Mouse (Mus musculus): Measurements from ENCODE around the gene Cenps. TPM values are rescaled to one million over a fixed set of nuclear protein-coding genes. Genes with fewer than 3 reads are reported as not detected.
"Not testable (repeated sequence)": the region's sequence is repeated elsewhere in the genome, so short reads cannot be mapped to it uniquely, and the experiment has no call there.

The Cenps gene
- polyA plus RNA-seq, 1 experiment from 2014 or later, result 4.9 TPM

DNA sequence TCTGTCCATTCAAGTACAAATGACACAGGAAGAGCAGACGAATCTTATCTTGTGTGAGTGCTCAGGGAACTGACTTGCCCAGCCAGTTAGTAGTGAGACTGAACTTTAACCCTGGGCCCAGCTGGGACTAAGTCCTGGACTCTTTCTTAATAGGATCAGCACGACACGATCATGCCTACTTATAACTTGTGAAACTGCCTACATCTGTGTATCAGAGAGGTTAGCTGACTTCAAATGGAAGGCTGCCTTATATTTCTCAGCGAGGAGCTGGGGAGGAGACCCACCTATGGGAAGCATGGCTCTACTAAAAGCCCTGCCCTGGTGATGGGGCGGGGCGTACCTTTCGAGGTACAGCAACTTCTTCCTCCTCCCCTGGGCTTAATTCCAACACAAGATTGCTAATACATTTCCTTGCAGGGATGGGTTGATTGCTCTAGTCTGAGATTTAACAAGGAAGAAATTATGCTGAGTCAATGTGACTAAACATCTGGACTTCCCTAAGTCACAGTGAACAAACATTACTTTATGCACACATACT, 33.0 kb upstream of the Cenps start:
- no peak overlapping the region for H3K4me3 ChIP-seq (ENCODE audit: low read depth, low read length)
- TF ChIP-seq EP300 (IDR thresholded peaks at IDR 0.05), result peak; percentile 81
- no peak for TF ChIP-seq CTCF (IDR thresholded peaks at IDR 0.05)
- H3K27ac ChIP-seq (ENCODE audit: low read length), result peak overlapping the region; percentile 84
- no peaks in the 10 kb centered on the region for H3K36me3 ChIP-seq (ENCODE audit: insufficient read depth, low read length)
- WGBS, result 36% methylated on average over 7 of the region's 7 CpGs
- 0 out of 2 replicates have a peak, but pooled peaks cover 6% of the 10 kb centered on the region for H3K4me1 ChIP-seq (ENCODE audit: insufficient read depth, low read depth, low read length)
- no peak overlapping the region for H3K4me2 ChIP-seq (replicated peaks; ENCODE audit: low read depth, low read length)
- no peak overlapping the region for H3K9ac ChIP-seq (replicated peaks; ENCODE audit: low read depth)
- ATAC-seq, result no peak
- peak; percentile 93 for DNase-seq (ENCODE audit: low spot score)
- no peaks in the 10 kb centered on the region for H3K9me3 ChIP-seq (ENCODE audit: low read length)
- H3K27me3 ChIP-seq (replicated peaks; ENCODE audit: insufficient read depth, low read length), result no peaks in the 10 kb centered on the region

DNA sequence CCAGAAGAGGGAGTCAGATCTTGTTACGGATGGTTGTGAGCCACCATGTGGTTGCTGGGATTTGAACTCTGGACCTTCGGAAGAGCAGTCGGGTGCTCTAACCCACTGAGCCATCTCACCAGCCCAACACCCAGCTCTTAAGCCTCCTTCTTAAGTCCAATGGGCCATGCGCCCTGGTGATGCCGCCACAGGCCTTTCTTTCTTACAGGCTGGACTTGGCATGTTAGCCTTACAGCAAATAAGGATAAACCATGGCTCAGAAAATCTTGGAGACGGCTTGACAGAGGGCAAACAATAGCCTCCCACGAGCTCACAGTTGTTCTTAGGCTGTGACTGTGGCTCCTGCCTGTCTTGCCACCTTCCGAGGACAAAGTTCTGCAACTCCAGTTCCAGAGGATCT, 32.5 kb upstream of the Cenps start:
- H3K27me3 ChIP-seq (replicated peaks; ENCODE audit: insufficient read depth, low read length); DNase-seq (ENCODE audit: low spot score); H3K36me3 ChIP-seq (ENCODE audit: insufficient read depth, low read length); H3K4me1 ChIP-seq (ENCODE audit: insufficient read depth, low read depth, low read length); H3K9ac ChIP-seq (replicated peaks; ENCODE audit: low read depth); H3K4me3 ChIP-seq (ENCODE audit: low read depth, low read length); H3K4me2 ChIP-seq (replicated peaks; ENCODE audit: low read depth, low read length); ATAC-seq; H3K9me3 ChIP-seq (ENCODE audit: low read length): not testable (repeated sequence)
- peak overlapping the region; percentile 84 for H3K27ac ChIP-seq (ENCODE audit: low read length)
- 64% methylated on average over 7 of the region's 8 CpGs for WGBS

DNA sequence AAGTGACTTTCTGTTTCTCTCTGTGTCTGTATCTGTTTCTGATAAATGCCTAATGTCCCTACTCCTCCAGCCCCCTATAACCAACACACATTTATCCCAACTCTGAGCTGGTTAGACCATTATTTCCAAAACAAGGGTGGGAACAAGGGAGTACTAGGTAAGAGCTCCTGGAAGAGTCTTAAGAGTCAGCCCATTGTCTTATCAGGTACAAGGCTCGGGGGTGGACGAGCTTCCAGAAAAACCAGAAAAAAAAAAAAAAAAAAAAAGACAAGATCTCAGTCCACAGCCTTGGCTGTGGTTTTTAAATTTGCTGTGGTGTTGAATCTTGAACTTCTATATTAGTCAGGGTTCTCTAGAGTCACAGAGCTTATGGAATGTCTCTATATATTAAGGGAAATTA, 30.6 kb upstream of the Cenps start:
- H3K27me3 ChIP-seq (replicated peaks; ENCODE audit: insufficient read depth, low read length), result no peaks in the 10 kb centered on the region
- TF ChIP-seq EP300 (IDR thresholded peaks at IDR 0.05), result no peak
- no peak for TF ChIP-seq CTCF (IDR thresholded peaks at IDR 0.05)
- H3K4me2 ChIP-seq (replicated peaks; ENCODE audit: low read depth, low read length), result no peak overlapping the region
- 0 out of 2 replicates have a peak overlapping the region, but pooled peaks have one; percentile 88 for H3K27ac ChIP-seq (ENCODE audit: low read length)
- no peaks in the 10 kb centered on the region for H3K9me3 ChIP-seq (ENCODE audit: low read length)
- ATAC-seq (no peak), DNase-seq (ENCODE audit: low spot score) (no peak)
- H3K4me1 ChIP-seq (ENCODE audit: insufficient read depth, low read depth, low read length), result 0 out of 2 replicates have a peak, but pooled peaks cover 6% of the 10 kb centered on the region
- 49% methylated on average over 2 of the region's 2 CpGs for WGBS
- no peaks in the 10 kb centered on the region for H3K36me3 ChIP-seq (ENCODE audit: insufficient read depth, low read length)
- no peak overlapping the region for H3K9ac ChIP-seq (replicated peaks; ENCODE audit: low read depth)
- H3K4me3 ChIP-seq (ENCODE audit: low read depth, low read length), result no peak overlapping the region

DNA sequence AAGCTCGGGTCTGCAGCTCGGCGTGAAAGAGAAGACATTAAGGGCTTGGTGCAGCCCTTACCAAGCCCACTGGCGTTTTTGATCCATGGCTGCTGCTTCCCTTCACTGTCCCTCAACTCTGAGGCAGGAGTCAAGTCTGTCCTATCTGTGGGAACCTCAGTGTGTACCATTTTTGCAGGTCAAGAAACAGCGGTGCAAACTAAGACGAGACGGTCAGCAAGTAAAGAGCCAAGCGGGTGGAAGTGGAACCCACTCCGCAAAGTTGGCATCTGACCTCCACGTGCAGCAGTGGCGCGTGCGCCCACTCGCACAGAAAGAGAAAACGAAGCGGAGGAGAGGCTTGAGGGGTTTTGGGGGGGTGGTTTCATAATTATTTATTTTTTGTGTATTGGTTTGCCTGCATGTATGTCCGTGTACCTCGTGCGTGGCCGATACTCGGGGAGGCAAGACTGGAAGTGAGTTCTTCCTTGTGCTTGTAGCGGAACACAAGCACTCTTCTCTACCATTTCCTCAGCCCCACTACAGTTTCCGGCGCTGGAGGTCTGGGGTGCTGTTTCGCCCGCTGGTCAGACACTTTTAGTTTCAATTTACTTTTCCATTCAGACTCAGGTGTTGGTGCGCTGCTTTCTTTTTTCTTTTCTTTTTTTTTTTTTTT, 29.7 kb upstream of the Cenps start:
- DNase-seq (ENCODE audit: low spot score), result peak; percentile 61
- H3K9ac ChIP-seq (replicated peaks; ENCODE audit: low read depth), result peak overlapping the region; percentile 58
- H3K27ac ChIP-seq (ENCODE audit: low read length), result peak overlapping the region; percentile 88
- peak; percentile 1; the same call in 1 of the 2 replicates for ATAC-seq
- peak overlapping the region; percentile 94 for H3K4me2 ChIP-seq (replicated peaks; ENCODE audit: low read depth, low read length)
- WGBS, result 2% methylated on average over 27 of the region's 27 CpGs
- no peaks in the 10 kb centered on the region for H3K36me3 ChIP-seq (ENCODE audit: insufficient read depth, low read length)
- H3K4me1 ChIP-seq (ENCODE audit: insufficient read depth, low read depth, low read length), result 0 out of 2 replicates have a peak, but pooled peaks cover 6% of the 10 kb centered on the region
- peak overlapping the region; percentile 72 for H3K4me3 ChIP-seq (ENCODE audit: low read depth, low read length)
- no peaks in the 10 kb centered on the region for H3K9me3 ChIP-seq (ENCODE audit: low read length)
- TF ChIP-seq CTCF (IDR thresholded peaks at IDR 0.05) (no peak), EP300 (IDR thresholded peaks at IDR 0.05) (no peak)
- no peaks in the 10 kb centered on the region for H3K27me3 ChIP-seq (replicated peaks; ENCODE audit: insufficient read depth, low read length)

DNA sequence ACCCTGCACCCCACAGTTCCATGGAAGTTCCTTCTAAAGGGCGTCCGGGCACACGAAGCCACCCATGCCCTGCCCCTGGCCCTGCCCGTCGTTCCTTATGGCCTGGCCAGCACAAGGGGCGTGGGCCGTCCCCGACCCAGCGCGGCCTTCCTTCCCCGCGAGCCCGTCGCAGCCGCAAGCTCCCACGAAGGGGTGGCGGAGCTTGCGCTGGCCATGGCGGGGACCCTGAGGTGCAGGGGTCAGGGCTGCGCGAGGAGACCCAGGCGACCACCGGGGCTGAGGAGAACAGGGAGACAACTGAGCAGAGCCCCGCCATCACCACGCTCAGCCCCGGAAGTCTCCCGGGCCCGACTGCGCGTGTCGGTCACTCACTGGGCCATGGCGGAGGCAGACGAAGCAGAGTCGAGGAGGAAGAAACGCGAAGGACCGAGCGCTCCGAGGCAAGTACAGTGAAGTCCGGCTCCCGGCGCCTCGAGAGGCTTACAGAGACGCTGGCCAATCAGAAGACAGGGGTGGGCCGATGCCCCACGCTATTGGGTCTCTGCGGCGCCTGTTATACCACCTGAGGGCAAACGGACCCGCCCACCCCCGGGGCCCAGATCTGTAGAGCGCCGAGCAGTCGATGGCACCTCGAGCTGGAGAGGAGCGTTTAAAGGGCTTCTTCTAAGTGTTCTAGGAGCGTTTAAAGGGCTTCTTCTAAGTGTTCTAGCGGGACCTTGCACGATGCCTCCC, 29.0 kb upstream of the Cenps start, which contains the start of gene Pgd:
TSS of gene Pgd (minus strand) at position 557 of the 732 bp plus-strand sequence.
- WGBS, result under 1% methylated on average over 58 of the region's 59 CpGs
- ATAC-seq (peak; percentile 99), DNase-seq (ENCODE audit: low spot score) (peak; percentile 99)
- Histone ChIP-seq H3K4me2 (replicated peaks; ENCODE audit: low read depth, low read length) (peak within 1 kb of the TSS; percentile 94), H3K9ac (replicated peaks; ENCODE audit: low read depth) (peak within 1 kb of the TSS; percentile 79), H3K4me3 (ENCODE audit: low read depth, low read length) (peak within 1 kb of the TSS; percentile 72), H3K4me1 (ENCODE audit: insufficient read depth, low read depth, low read length) (0 out of 2 replicates have a peak, but pooled peaks cover 6% of the 10 kb centered on the region), H3K36me3 (ENCODE audit: insufficient read depth, low read length) (peaks cover under 1% of the 10 kb centered on the region; the same call in 1 of the 2 replicates), H3K9me3 (ENCODE audit: low read length) (no peaks in the 10 kb centered on the region), H3K27me3 (replicated peaks; ENCODE audit: insufficient read depth, low read length) (no peaks in the 10 kb centered on the region), H3K27ac (ENCODE audit: low read length) (peak within 1 kb of the TSS; percentile 92)
- TF ChIP-seq EP300 (IDR thresholded peaks at IDR 0.05) (0 out of 2 replicates have a peak, but pooled peaks have one; percentile 39), CTCF (IDR thresholded peaks at IDR 0.05) (no peak)

DNA sequence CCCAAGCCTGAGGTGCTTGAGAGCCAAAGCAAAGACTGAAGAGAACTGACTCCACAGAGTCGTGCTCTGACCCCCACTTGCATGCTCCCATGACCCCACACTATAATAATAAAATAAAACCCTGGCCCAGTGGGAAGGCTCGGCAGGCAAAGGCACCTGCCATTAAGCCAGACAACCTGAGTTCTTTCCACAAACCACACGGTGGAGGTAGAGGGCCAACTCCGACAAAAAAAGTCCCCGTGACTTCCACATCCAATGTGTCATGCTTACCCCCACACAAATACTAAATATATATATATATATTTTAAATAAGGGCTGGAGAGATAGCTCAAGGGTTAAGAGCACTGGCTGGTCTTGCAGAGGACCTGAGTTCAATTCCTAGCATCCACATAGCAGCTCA, 26.7 kb upstream of the Cenps start:
- Histone ChIP-seq H3K9ac (replicated peaks; ENCODE audit: low read depth) (no peak overlapping the region), H3K4me1 (ENCODE audit: insufficient read depth, low read depth, low read length) (no peaks in the 10 kb centered on the region), H3K27me3 (replicated peaks; ENCODE audit: insufficient read depth, low read length) (no peaks in the 10 kb centered on the region), H3K27ac (ENCODE audit: low read length) (no peak overlapping the region), H3K9me3 (ENCODE audit: low read length) (no peaks in the 10 kb centered on the region), H3K4me3 (ENCODE audit: low read depth, low read length) (no peak overlapping the region), H3K36me3 (ENCODE audit: insufficient read depth, low read length) (peaks cover 20% of the 10 kb centered on the region; the same call in 1 of the 2 replicates), H3K4me2 (replicated peaks; ENCODE audit: low read depth, low read length) (0 out of 2 replicates have a peak overlapping the region, but pooled peaks have one; percentile 8)
- 52% methylated on average over 5 of the region's 5 CpGs for WGBS
- ATAC-seq (no peak), DNase-seq (ENCODE audit: low spot score) (no peak)
- TF ChIP-seq CTCF (IDR thresholded peaks at IDR 0.05) (peak; percentile 53), EP300 (IDR thresholded peaks at IDR 0.05) (no peak)

Measured in lung, postnatal 0 days (tissue).